Mouse (Mus musculus) hindlimb bud, embryonic 11.5 days (tissue): ENCODE data around the gene Fitm2.
A peak's percentile ranks its signal among the peaks of the same experiment; 100 is the strongest.

Experiments
- DNase-seq: peaks from one replicate; pipeline ENCODE4 v3.0.0-alpha.2; 2012; ENCODE audit warnings: low read depth, low spot score; ENCODE audit errors: extremely low spot score

Fitm2 gene

DNA sequence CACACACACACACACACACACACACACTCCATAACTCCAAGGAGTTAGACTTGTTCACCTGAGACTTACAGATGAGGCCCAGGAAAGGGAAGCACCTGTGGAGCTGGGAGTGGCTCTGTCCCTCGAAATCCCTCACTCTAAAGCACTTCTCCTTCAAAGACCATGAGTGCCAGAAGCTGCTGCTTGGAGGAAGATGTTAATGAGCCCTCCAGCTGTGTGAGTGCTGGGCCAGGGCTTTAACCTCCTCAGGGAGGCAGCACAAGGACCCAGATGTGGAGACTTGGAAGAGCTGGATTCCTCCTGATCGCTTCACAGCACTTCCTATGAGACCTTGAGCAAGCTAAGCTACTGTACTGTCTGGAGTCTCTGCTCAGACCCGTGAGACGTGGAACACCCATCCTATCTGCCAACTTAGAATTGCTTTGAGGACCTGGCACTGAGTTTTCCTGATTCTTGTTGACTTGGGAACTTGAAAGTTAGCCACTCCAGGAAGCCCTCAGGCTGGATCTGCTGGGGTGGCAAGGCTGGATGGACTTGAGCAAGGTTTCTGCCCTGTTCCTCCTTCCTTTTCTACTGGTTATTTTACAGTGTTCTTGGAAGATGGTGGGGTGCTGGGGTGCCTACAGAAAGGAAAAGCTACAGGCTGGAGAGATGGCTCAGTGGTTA is 44.0 kb downstream of the Fitm2 start:
- DNase-seq: no peak

DNA sequence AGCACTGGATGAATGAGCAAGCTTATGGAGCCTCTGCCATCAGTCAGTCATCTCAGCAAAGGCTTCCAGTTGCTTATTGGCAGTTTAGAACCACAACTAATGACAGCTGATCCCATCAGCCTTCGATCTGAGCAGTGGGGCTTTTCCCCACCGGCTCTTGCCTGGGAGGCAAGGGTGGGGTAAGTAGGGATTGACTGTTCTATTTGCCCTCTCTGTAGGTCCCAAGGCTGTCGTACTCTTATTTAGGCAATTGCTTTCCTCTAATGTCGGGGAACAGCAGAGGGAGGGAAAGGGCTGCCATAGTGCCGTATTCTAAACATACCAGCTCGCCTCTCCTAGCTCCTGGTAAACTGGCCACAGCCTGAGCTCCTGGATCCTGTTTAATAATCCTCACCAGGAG is 47.8 kb downstream of the Fitm2 start, which contains the start of gene Oser1:
TSS of gene Oser1 (minus strand) at position 101 of the 400 bp plus-strand sequence.
- no peak for DNase-seq

DNA sequence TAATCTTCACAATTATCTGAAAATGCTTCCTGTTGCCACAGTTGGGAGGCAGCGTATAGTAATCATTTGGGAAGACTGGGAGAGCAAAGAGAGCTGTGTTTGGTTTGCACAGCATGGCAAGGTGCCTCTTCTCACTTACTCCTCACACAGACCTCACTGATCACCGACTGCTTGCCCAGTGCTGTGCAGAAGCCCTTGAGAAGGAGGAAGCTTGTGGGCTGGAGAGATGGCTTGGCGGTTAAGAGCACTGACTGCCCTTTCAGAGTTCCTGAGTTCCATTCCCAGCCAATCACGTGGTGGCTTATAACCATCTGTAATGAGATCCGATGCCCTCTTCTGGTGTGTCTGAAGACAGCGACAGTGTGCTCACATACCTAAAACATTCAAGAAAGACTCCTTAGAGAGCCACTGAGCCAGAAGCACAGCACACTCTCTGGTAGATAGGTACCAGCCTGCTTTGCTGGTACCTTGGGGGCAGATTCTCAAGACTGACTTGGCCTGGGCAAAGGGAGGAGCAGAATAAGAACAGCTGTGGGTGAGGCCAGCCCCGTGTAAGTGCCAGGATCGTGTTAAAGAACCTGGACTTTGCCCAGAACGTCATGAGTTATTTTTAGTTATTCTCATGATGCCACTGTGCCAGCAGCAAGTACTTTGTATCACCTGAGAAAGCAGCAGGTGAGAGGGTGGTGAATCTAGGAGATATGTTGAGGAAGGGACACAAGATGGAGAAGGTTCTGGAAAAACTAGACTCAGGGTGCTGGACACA is 49.4 kb downstream of the Fitm2 start:
- DNase-seq: no peak

DNA sequence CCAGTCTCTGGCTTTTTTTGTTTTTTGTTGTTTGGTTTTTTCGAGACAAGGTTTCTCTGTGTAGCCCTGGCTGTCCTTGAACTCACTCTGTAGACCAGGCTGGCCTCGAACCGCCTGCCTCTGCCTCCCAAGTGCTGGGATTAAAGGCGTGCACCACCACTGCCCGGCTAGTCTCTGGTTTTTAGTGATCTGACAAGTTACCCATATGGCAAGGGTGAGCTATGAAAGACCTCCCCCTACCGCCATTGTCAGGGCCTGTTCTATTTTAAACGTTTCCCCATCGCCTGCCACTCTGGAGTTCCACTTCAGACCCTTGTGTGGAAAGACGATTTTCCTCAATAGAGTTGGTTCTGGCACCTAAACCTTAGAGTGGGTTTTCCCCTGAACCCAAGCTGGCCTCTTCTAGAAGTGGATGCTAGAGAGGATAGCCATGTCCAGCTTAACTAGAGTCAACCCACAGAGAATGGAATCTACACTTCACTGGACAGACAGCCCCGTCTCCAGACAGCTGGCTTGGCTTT is 52.0 kb downstream of the Fitm2 start:
- no peak for DNase-seq

DNA sequence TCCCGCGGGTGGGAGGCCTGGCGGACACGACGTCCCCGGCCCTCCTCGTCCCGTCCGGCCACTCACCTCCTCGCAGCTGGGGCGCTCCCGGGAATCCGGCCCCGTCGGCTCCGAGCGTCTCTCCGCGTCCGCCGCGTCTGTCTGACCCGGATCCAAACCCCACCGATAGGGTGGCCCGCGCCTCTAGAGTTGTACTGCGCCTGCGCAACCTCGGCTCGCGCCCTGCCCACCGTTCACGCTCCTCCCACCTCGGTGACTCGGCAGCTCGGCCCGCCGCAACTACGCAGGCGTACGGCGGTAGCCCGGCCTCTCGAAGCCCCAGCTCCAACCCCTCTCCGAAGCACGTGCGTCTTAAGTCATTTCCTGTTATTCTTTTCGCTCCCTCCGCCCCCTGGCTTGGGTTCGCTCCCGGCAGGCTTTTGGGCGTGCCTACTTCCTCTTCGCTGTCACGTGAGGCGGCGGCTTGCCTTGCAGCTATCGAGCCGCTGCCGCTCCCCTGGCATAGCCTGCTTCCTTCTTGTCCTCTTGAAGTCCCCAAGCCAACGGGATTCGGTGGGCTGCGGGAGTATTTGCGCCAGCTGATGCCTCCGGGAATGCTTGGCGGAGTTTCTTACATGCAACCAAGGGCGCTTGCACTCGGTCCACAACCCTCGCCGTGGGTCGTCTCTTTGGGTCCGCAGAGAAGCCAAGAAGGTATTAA is 52.9 kb downstream of the Fitm2 start:
- DNase-seq: peak; percentile 94

DNA sequence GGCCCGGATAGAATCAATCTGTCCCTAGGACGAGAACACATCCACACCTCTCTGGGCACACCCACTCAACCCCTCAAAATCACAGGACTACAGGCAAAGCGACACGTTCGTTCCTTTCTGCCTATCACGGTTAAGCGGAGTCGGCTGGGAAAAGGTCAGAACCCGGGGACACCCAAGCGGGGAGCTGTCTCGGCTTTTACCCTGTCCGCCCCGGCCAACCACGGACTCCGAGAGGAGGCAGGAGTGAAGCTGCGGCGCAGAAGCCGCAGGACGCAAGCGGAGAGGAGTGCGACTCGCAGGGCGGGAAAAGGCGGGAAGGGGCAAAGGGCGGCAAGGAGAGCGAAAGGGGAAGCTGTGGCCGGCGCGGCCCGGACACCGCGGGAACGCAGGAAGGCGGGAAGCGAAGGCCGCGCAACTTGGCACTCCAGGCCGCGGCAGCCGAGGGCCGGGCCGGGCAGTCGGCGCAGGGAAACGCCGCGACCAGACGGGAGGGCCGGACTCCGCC is 53.5 kb downstream of the Fitm2 start:
- no peak for DNase-seq

DNA sequence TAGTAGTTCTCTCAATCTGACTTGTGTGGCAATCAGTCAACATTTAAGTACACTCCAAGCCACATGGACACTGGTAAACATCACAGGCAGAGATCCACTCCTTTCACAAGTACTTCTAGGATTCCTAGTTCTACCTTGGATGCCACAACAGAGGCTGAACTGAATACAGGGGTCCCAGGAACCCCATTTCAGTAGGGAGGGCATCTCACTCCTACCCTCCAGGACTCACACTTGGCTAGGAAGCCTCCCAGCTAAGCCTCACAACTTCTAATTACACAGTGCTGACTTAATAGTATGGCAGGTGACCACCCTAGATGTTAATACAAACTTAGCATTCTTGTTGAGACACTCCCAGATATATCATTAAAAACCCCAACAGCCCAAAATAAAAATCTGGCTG is 54.6 kb downstream of the Fitm2 start:
- no peak for DNase-seq

DNA sequence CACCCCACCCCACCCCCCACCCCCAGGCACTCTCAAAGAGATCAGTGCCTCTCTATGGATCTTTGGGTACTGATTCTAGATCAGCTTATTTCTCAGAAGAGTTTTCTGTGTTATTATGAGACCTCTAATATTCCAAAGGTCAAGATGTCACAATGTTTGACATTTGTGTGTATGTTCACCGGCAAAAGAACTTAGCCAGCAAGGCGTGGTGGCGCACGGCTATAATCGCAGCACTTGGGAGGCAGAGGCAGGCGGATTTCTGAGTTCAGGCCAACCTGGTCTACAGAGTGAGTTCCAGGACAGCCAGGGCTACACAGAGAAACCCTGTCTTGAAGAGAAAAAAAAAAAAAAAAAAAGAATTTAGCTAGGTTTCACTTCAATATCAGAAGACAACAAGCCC is 55.4 kb downstream of the Fitm2 start:
- DNase-seq: no peak
